Mouse (Mus musculus) midbrain, embryonic 10.5 days (tissue): Measurements from ENCODE around the gene Pxmp4. TPM values are rescaled to one million over a fixed set of nuclear protein-coding genes. Genes with fewer than 3 reads are reported as not detected.

ENCODE experiments used
- DNase-seq: peaks from one replicate; pipeline ENCODE4 v3.0.0-alpha.2; 2017; ENCODE audit warnings: low spot score
- H3K27ac ChIP-seq: fragments of 300-500 bp; sonication (generic); replicated peaks from 2 replicates; pipeline ENCODE4 v1.5.1; 2016; ENCODE audit warnings: mild to moderate bottlenecking
- H3K27me3 ChIP-seq: fragments of 300-500 bp; sonication (generic); 2 replicates; pipeline ENCODE4 v1.6.1; 2016; ENCODE audit warnings: low read depth, mild to moderate bottlenecking; ENCODE audit not compliant: poor library complexity, severe bottlenecking
- H3K36me3 ChIP-seq: fragments of 300-500 bp; sonication (generic); 2 replicates; pipeline ENCODE4 v1.6.1; 2016; ENCODE audit warnings: mild to moderate bottlenecking, moderate library complexity
- H3K4me1 ChIP-seq: fragments of 300-500 bp; sonication (generic); 2 replicates; pipeline ENCODE4 v1.6.1; 2016
- H3K4me3 ChIP-seq: fragments of 300-500 bp; sonication (generic); 2 replicates; pipeline ENCODE4 v1.5.1; 2016; ENCODE audit warnings: mild to moderate bottlenecking, moderate library complexity
- H3K9me3 ChIP-seq: fragments of 300-500 bp; sonication (generic); replicated peaks from 2 replicates; pipeline ENCODE4 v1.6.1; 2016; ENCODE audit warnings: mild to moderate bottlenecking
- WGBS: fragments of 180-500 bp; shearing (Covaris S2); methylation state at CpG from one replicate; pipeline ENCODE4 v1.1.7; 2016; 5-methylcytosine and 5-hydroxymethylcytosine counted together
- polyA plus RNA-seq: library from polyadenylated mRNA; unstranded; fragments of >200 nt; fragmentation: Nextera tagmentation; extraction: Ambion mirVana; gene quantifications from 2 replicates; pipeline ENCODE4 v1.2.1, GENCODE M21; 2016

Pxmp4 gene
- polyA plus RNA-seq, 1 experiment from 2014 or later: 13.9 TPM

GRCm38 (mm10) chr2:154567766-154568165 is 35.7 kb downstream of the Pxmp4 start:
- Histone ChIP-seq H3K27me3 (0 out of 2 replicates have a peak, but pooled peaks cover 7% of the 10 kb centered on the region), H3K27ac (peak overlapping the region; percentile 98), H3K9me3 (no peaks in the 10 kb centered on the region), H3K4me3 (peak overlapping the region; percentile 87), H3K4me1 (peaks cover 63% of the 10 kb centered on the region), H3K36me3 (peaks cover 43% of the 10 kb centered on the region)
- no peak for DNase-seq
- WGBS: 77% methylated on average over 2 of the region's 2 CpGs

GRCm38 (mm10) chr2:154566641-154567040 is 36.9 kb downstream of the Pxmp4 start:
- H3K4me3 ChIP-seq: peak overlapping the region; percentile 31
- WGBS: 73% methylated on average over 8 of the region's 8 CpGs
- peaks cover 63% of the 10 kb centered on the region for H3K4me1 ChIP-seq
- peaks cover 54% of the 10 kb centered on the region for H3K36me3 ChIP-seq
- no peaks in the 10 kb centered on the region for H3K27me3 ChIP-seq
- DNase-seq: no peak
- peak overlapping the region; percentile 70; the same call in 1 of the 2 replicates for H3K27ac ChIP-seq
- H3K9me3 ChIP-seq: no peaks in the 10 kb centered on the region

DNA sequence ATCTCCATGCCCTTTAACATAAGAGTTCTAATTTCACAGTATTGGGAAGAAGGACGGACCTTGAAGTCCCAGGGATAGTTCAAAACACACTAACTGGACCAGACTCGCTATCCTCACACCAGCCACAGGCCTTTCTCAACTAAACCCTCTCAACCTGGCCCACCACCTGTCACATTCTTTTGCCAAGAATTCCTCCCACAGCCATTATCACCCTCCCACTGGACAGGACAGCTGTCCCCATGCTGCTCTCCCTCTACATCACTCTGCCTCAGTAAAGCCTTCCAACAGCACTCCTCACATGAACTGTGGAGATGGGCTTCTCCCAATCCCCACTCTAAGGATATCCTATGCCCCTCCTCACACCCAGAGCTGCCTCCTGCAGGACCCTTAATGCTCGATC is 37.9 kb downstream of the Pxmp4 start:
- WGBS: 84% methylated on average over 3 of the region's 3 CpGs
- Histone ChIP-seq H3K4me1 (peaks cover 62% of the 10 kb centered on the region), H3K36me3 (peaks cover 65% of the 10 kb centered on the region), H3K9me3 (no peaks in the 10 kb centered on the region), H3K4me3 (no peak overlapping the region), H3K27ac (peak overlapping the region; percentile 52), H3K27me3 (no peaks in the 10 kb centered on the region)
- DNase-seq: no peak

GRCm38 (mm10) chr2:154563612-154564170 is 39.8 kb downstream of the Pxmp4 start:
- DNase-seq: no peak
- Histone ChIP-seq H3K9me3 (no peaks in the 10 kb centered on the region), H3K36me3 (peaks cover 79% of the 10 kb centered on the region), H3K27me3 (no peaks in the 10 kb centered on the region), H3K4me3 (no peak overlapping the region), H3K27ac (0 out of 2 replicates have a peak overlapping the region, but pooled peaks have one; percentile 30), H3K4me1 (peaks cover 63% of the 10 kb centered on the region)
- 92% methylated on average over 22 of the region's 22 CpGs for WGBS

DNA sequence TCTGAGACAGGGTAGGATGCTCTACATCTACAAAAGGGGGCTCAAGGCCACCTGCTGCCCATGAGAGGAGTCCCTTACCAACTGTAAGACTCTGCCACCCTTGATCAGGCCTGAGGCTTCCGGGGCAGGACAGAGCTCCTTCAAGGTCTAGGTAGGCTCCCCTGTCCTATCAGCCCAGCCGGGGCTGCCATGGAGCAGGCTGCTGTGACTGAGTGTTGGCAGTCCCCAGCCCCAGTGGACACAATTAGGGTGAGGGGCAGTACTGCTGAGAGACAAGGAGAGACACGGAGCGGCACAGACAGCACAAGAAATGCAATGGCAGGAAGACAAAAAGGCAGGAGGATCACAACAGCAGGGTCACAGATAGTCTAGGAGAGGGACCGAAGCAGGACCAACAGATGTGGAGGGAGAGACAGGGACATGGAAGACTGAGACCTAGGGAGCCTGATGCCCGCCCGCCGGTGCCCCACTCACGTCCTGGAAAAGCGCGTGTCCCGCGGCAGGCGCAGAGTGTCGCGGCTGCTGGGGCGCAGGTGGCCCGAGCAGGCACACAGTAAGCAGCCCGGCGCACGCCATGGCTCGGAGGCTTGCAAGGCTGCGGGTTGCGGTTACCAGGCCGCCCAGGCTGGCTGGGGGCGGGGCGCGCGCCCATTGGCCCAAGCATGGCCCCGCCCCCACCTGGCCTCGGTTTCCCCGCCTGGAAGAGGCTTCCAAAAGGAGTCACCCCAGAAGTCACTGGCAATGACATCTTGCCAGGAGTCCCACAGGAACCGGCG is 45.1 kb downstream of the Pxmp4 start, which contains the start of gene Necab3:
Necab3 (minus strand) TSS at position 627 of the 776 bp plus-strand sequence.
- peak within 1 kb of the TSS; percentile 79 for H3K27ac ChIP-seq
- H3K4me1 ChIP-seq: peaks cover 49% of the 10 kb centered on the region
- H3K4me3 ChIP-seq: peak within 1 kb of the TSS; percentile 50
- WGBS: 6% methylated on average over 34 of the region's 34 CpGs
- peaks cover 21% of the 10 kb centered on the region for H3K27me3 ChIP-seq
- peaks cover 54% of the 10 kb centered on the region for H3K36me3 ChIP-seq
- peak; percentile 63 for DNase-seq
- H3K9me3 ChIP-seq: no peaks in the 10 kb centered on the region

- Histone ChIP-seq H3K4me1 (peaks cover 55% of the 10 kb centered on the region), H3K9me3 (no peaks in the 10 kb centered on the region), H3K27ac (peak overlapping the region; percentile 72), H3K36me3 (peaks cover 42% of the 10 kb centered on the region), H3K27me3 (peaks cover 32% of the 10 kb centered on the region), H3K4me3 (no peak overlapping the region)
- WGBS: 57% methylated on average over 5 of the region's 5 CpGs
- no peak for DNase-seq
Observed at GRCm38 (mm10) chr2:154557184-154557832, 46.2 kb downstream of the Pxmp4 start.

- Histone ChIP-seq H3K4me1 (peaks cover 52% of the 10 kb centered on the region), H3K9me3 (no peaks in the 10 kb centered on the region), H3K27me3 (peaks cover 53% of the 10 kb centered on the region), H3K36me3 (peaks cover 22% of the 10 kb centered on the region), H3K4me3 (no peak overlapping the region), H3K27ac (no peak overlapping the region)
- DNase-seq: no peak
- 87% methylated on average over 6 of the region's 6 CpGs for WGBS
Observed at GRCm38 (mm10) chr2:154555235-154555634, 48.3 kb downstream of the Pxmp4 start.

GRCm38 (mm10) chr2:154552424-154552907 is 51.0 kb downstream of the Pxmp4 start:
- Histone ChIP-seq H3K27me3 (peaks cover 67% of the 10 kb centered on the region), H3K27ac (peak overlapping the region; percentile 64; the same call in 1 of the 2 replicates), H3K4me3 (peak overlapping the region; percentile 12)

GRCm38 (mm10) chr2:154551927-154552326 is 51.6 kb downstream of the Pxmp4 start:
- DNase-seq: peak; percentile 32
- Histone ChIP-seq H3K27me3 (peaks cover 64% of the 10 kb centered on the region), H3K4me1 (peaks cover 38% of the 10 kb centered on the region), H3K9me3 (no peaks in the 10 kb centered on the region), H3K27ac (0 out of 2 replicates have a peak overlapping the region, but pooled peaks have one; percentile 24), H3K36me3 (peaks cover 11% of the 10 kb centered on the region; the same call in 1 of the 2 replicates), H3K4me3 (peak overlapping the region; percentile 12; the same call in 1 of the 2 replicates)
- 30% methylated on average over 21 of the region's 21 CpGs for WGBS

More at GRCm38 (mm10) chr2:154552424-154552907, 51.0 kb downstream of the Pxmp4 start:
- Histone ChIP-seq H3K36me3 (peaks cover 11% of the 10 kb centered on the region; the same call in 1 of the 2 replicates), H3K4me1 (peaks cover 44% of the 10 kb centered on the region), H3K9me3 (no peaks in the 10 kb centered on the region)
- peak; percentile 76 for DNase-seq
- WGBS: 26% methylated on average over 27 of the region's 27 CpGs

- Histone ChIP-seq H3K27ac (peak within 1 kb of the TSS; percentile 64; the same call in 1 of the 2 replicates), H3K36me3 (peaks cover 11% of the 10 kb centered on the region; the same call in 1 of the 2 replicates), H3K4me1 (peaks cover 34% of the 10 kb centered on the region), H3K4me3 (peak within 1 kb of the TSS; percentile 12), H3K27me3 (peaks cover 62% of the 10 kb centered on the region), H3K9me3 (no peaks in the 10 kb centered on the region)
- DNase-seq: peak; percentile 11
- WGBS: 79% methylated on average over 4 of the region's 4 CpGs
Observed at GRCm38 (mm10) chr2:154551476-154551875, 52.0 kb downstream of the Pxmp4 start, which contains the start of gene Actl10. Gene Actl10 (plus strand): TSS chr2:154551776.

DNA sequence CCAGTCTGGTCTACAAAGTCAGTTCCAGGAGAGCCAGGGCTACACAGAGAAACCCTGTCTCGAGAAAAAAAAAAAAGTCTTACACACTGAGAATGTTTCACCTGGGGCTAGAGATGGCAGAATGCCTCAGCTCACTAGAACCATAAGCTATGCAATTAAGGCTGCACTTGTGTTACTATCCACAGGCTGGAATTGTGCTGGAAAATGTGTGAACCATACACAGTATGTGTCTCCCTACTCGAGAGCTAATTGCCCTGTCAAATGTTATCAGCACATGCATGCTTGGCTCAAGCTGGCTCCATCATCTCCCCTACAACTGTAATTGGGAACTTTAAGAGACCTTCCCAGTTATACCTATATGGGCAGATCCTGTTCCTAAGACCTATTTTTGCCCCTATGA is 52.6 kb downstream of the Pxmp4 start:
- Histone ChIP-seq H3K4me3 (no peak overlapping the region), H3K36me3 (peaks cover 11% of the 10 kb centered on the region; the same call in 1 of the 2 replicates), H3K4me1 (peaks cover 30% of the 10 kb centered on the region), H3K27ac (no peak overlapping the region), H3K27me3 (peaks cover 62% of the 10 kb centered on the region), H3K9me3 (no peaks in the 10 kb centered on the region)
- WGBS: 88% methylated on average over 2 of the region's 2 CpGs
- DNase-seq: no peak

DNA sequence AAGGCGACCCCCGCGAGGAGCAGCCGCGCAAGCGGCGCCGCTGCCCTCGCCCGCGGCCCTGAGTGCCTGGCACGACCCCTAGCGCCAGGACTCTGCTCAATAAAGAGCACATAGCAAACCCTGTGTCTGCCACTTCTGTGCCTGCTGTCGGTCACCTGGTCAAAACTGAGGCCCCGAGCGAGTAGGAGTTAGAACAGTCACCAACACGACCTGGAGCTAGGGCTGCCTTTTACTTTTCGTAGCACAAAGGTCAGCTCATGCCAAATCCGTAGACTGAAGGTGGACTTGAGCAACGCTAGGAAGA is 53.7 kb downstream of the Pxmp4 start:
- Histone ChIP-seq H3K4me1 (peaks cover 30% of the 10 kb centered on the region), H3K9me3 (no peaks in the 10 kb centered on the region), H3K27me3 (peaks cover 62% of the 10 kb centered on the region), H3K4me3 (peak overlapping the region; percentile 57), H3K36me3 (peaks cover 12% of the 10 kb centered on the region; the same call in 1 of the 2 replicates), H3K27ac (peak overlapping the region; percentile 84)
- WGBS: 17% methylated on average over 20 of the region's 20 CpGs
- DNase-seq: no peak
